Mouse (Mus musculus): ENCODE results near the gene Card19. TPM values are rescaled to one million over a fixed set of nuclear protein-coding genes. Genes with fewer than 3 reads are reported as not detected.

Card19 gene
- polyA plus RNA-seq, 1 experiment from 2014 or later: 77.0 TPM

GRCm38 (mm10) chr13:49183646-49184045 lies 32.2 kb downstream of the Card19 start:
- H3K4me3 ChIP-seq (replicated peaks; ENCODE audit: low read depth, low read length): no peak overlapping the region
- WGBS: 44% methylated on average over 5 of the region's 5 CpGs
- H3K27ac ChIP-seq: no peak overlapping the region
- H3K27me3 ChIP-seq (ENCODE audit: insufficient read depth, low read length): no peaks in the 10 kb centered on the region
- DNase-seq (ENCODE audit: low spot score) (no peak), ATAC-seq (replicated peaks; ENCODE audit: low FRiP score, low read depth) (no peak)
- no peaks in the 10 kb centered on the region for H3K9me3 ChIP-seq (replicated peaks; ENCODE audit: low read length)
- peaks cover 15% of the 10 kb centered on the region for H3K4me1 ChIP-seq (replicated peaks; ENCODE audit: insufficient read depth, low read length)
- no peak overlapping the region for H3K4me2 ChIP-seq (ENCODE audit: low read length)
- no peak overlapping the region for H3K9ac ChIP-seq (ENCODE audit: low read depth, low read length)
- H3K36me3 ChIP-seq (ENCODE audit: insufficient read depth, low read length): no peaks in the 10 kb centered on the region
- no peak for TF ChIP-seq CTCF (IDR thresholded peaks at IDR 0.05; ENCODE audit: low read depth)

- Histone ChIP-seq H3K9ac (ENCODE audit: low read depth, low read length) (no peak overlapping the region), H3K36me3 (ENCODE audit: insufficient read depth, low read length) (no peaks in the 10 kb centered on the region), H3K4me2 (ENCODE audit: low read length) (no peak overlapping the region), H3K27ac (no peak overlapping the region), H3K27me3 (ENCODE audit: insufficient read depth, low read length) (no peaks in the 10 kb centered on the region), H3K9me3 (replicated peaks; ENCODE audit: low read length) (no peaks in the 10 kb centered on the region), H3K4me3 (replicated peaks; ENCODE audit: low read depth, low read length) (no peak overlapping the region), H3K4me1 (replicated peaks; ENCODE audit: insufficient read depth, low read length) (peaks cover 10% of the 10 kb centered on the region; the same call in 1 of the 2 replicates)
- ATAC-seq (replicated peaks; ENCODE audit: low FRiP score, low read depth) (no peak), DNase-seq (ENCODE audit: low spot score) (no peak)
- no peak for TF ChIP-seq CTCF (IDR thresholded peaks at IDR 0.05; ENCODE audit: low read depth)
- 71% methylated on average over 5 of the region's 5 CpGs for WGBS
Observed at GRCm38 (mm10) chr13:49183161-49183560, 32.7 kb downstream of the Card19 start.

- H3K4me3 ChIP-seq (replicated peaks; ENCODE audit: low read depth, low read length): no peak overlapping the region
- H3K27ac ChIP-seq: no peak overlapping the region
- H3K9me3 ChIP-seq (replicated peaks; ENCODE audit: low read length): no peaks in the 10 kb centered on the region
- WGBS: 60% methylated on average over 3 of the region's 3 CpGs
- no peak for ATAC-seq (replicated peaks; ENCODE audit: low FRiP score, low read depth)
- no peaks in the 10 kb centered on the region for H3K36me3 ChIP-seq (ENCODE audit: insufficient read depth, low read length)
- H3K4me2 ChIP-seq (ENCODE audit: low read length): no peak overlapping the region
- no peak for TF ChIP-seq CTCF (IDR thresholded peaks at IDR 0.05; ENCODE audit: low read depth)
- H3K9ac ChIP-seq (ENCODE audit: low read depth, low read length): no peak overlapping the region
- peaks cover 2% of the 10 kb centered on the region; the same call in 1 of the 2 replicates for H3K4me1 ChIP-seq (replicated peaks; ENCODE audit: insufficient read depth, low read length)
- DNase-seq (ENCODE audit: low spot score): no peak
- no peaks in the 10 kb centered on the region for H3K27me3 ChIP-seq (ENCODE audit: insufficient read depth, low read length)
Observed at GRCm38 (mm10) chr13:49181411-49181984, 34.3 kb downstream of the Card19 start.

GRCm38 (mm10) chr13:49180691-49181090 lies 35.1 kb downstream of the Card19 start:
- Histone ChIP-seq H3K4me2 (ENCODE audit: low read length) (no peak overlapping the region), H3K27me3 (ENCODE audit: insufficient read depth, low read length) (no peaks in the 10 kb centered on the region), H3K27ac (no peak overlapping the region), H3K36me3 (ENCODE audit: insufficient read depth, low read length) (no peaks in the 10 kb centered on the region), H3K9me3 (replicated peaks; ENCODE audit: low read length) (no peaks in the 10 kb centered on the region), H3K9ac (ENCODE audit: low read depth, low read length) (no peak overlapping the region), H3K4me1 (replicated peaks; ENCODE audit: insufficient read depth, low read length) (no peaks in the 10 kb centered on the region), H3K4me3 (replicated peaks; ENCODE audit: low read depth, low read length) (no peak overlapping the region)
- 56% methylated on average over 1 of the region's 1 CpGs for WGBS
- no peak for DNase-seq (ENCODE audit: low spot score)
- no peak for ATAC-seq (replicated peaks; ENCODE audit: low FRiP score, low read depth)
- no peak for TF ChIP-seq CTCF (IDR thresholded peaks at IDR 0.05; ENCODE audit: low read depth)

- TF ChIP-seq CTCF (IDR thresholded peaks at IDR 0.05; ENCODE audit: low read depth): no peak
- H3K9me3 ChIP-seq (replicated peaks; ENCODE audit: low read length): no peaks in the 10 kb centered on the region
- DNase-seq (ENCODE audit: low spot score) (no peak), ATAC-seq (replicated peaks; ENCODE audit: low FRiP score, low read depth) (no peak)
- no peak overlapping the region for H3K4me2 ChIP-seq (ENCODE audit: low read length)
- no peak overlapping the region for H3K27ac ChIP-seq
- no peak overlapping the region for H3K9ac ChIP-seq (ENCODE audit: low read depth, low read length)
- no peaks in the 10 kb centered on the region for H3K4me1 ChIP-seq (replicated peaks; ENCODE audit: insufficient read depth, low read length)
- 87% methylated on average over 5 of the region's 5 CpGs for WGBS
- no peaks in the 10 kb centered on the region for H3K36me3 ChIP-seq (ENCODE audit: insufficient read depth, low read length)
- no peaks in the 10 kb centered on the region for H3K27me3 ChIP-seq (ENCODE audit: insufficient read depth, low read length)
- no peak overlapping the region for H3K4me3 ChIP-seq (replicated peaks; ENCODE audit: low read depth, low read length)
Observed at GRCm38 (mm10) chr13:49180274-49180673, 35.6 kb downstream of the Card19 start.

GRCm38 (mm10) chr13:49178839-49179585 lies 36.8 kb downstream of the Card19 start:
- no peak for TF ChIP-seq CTCF (IDR thresholded peaks at IDR 0.05; ENCODE audit: low read depth)
- no peaks in the 10 kb centered on the region for H3K36me3 ChIP-seq (ENCODE audit: insufficient read depth, low read length)
- no peak overlapping the region for H3K4me2 ChIP-seq (ENCODE audit: low read length)
- no peaks in the 10 kb centered on the region for H3K27me3 ChIP-seq (ENCODE audit: insufficient read depth, low read length)
- ATAC-seq (replicated peaks; ENCODE audit: low FRiP score, low read depth): no peak
- no peaks in the 10 kb centered on the region for H3K9me3 ChIP-seq (replicated peaks; ENCODE audit: low read length)
- no peaks in the 10 kb centered on the region for H3K4me1 ChIP-seq (replicated peaks; ENCODE audit: insufficient read depth, low read length)
- no peak overlapping the region for H3K4me3 ChIP-seq (replicated peaks; ENCODE audit: low read depth, low read length)
- H3K27ac ChIP-seq: no peak overlapping the region
- DNase-seq (ENCODE audit: low spot score): peak; percentile 40
- 59% methylated on average over 18 of the region's 19 CpGs for WGBS
- no peak overlapping the region for H3K9ac ChIP-seq (ENCODE audit: low read depth, low read length)
